Mouse (Mus musculus): ENCODE results near the gene Adtrp. TPM values are rescaled to one million over a fixed set of nuclear protein-coding genes. Genes with fewer than 3 reads are reported as not detected.

Adtrp gene
- 0.51 TPM in 1 of 2 replicates, not detected in the other for polyA plus RNA-seq (2014; fragmentation: Nextera tagmentation; extraction: Ambion mirVana)

DNA sequence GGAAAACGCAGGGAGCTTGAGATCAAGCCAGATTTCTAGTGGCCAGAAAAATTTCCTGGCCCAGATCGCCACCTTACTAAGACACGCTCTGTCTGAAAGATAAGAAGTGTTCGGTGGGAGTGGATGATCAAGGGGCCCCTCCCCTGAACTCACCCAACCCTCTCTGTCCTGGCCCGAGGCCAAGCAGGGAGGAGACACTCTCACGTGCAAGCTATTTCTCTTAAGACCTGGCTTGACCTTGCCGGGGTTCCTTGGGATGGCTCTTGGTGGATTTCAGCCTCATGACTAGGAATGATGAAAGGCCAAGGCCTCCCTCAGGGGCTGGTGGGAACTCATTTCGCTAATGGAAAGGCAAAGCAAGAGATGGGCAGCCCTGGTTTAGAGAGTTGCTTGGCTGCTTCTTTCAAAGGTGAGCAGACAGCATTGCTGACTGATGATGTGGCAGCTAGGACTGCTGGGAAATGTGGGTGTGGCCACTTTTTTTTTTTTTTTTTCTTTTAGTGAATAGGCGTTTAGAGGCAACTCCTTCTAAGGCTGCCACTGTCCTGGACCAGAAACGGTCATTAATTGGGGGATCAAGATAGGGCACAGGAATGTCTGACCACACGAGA, at the start of gene Adtrp:
TSS of gene Adtrp (minus strand) at position 169 of the 611 bp plus-strand sequence.
- H3K9ac ChIP-seq (ENCODE audit: low read length): no peak within 1 kb of the TSS
- H3K36me3 ChIP-seq (ENCODE audit: control insufficient read depth, insufficient read depth, low read length): no peaks in the 10 kb centered on the region
- H3K4me1 ChIP-seq (ENCODE audit: control insufficient read depth, insufficient read depth, low read length): no peaks in the 10 kb centered on the region
- H3K27ac ChIP-seq (ENCODE audit: low read depth, low read length): no peak within 1 kb of the TSS
- DNase-seq (ENCODE audit: low spot score) (no peak), ATAC-seq (ENCODE audit: insufficient read depth, low FRiP score, low TSS enrichment) (no peak)
- 83% methylated on average over 11 of the region's 11 CpGs for WGBS
- H3K27me3 ChIP-seq (ENCODE audit: control insufficient read depth, insufficient read depth, low read length): no peaks in the 10 kb centered on the region
- H3K9me3 ChIP-seq (ENCODE audit: control insufficient read depth, low read length): no peaks in the 10 kb centered on the region
- H3K4me2 ChIP-seq (ENCODE audit: low read depth): no peak within 1 kb of the TSS
- no peak within 1 kb of the TSS for H3K4me3 ChIP-seq (ENCODE audit: low read depth, low read length)

DNA sequence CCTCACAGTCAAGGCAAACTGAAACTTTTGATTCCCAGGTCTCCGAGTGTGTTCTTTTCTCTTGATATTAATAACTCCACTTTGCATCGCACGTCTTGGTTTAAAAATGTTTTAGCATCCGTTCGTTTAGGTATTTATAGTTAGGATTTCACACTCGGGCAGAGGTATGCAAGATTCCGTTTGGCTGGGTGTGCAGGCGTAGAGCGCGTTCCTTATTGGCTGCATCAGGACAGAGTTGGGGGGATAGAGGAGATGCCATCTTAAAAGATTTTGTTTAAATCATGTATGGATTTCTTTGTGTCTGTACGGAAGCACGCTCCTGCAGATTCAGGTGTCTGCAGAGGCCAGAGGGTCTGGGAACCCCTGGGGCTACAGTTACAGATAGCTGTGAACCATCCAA, 44.5 kb upstream of the Adtrp start:
- no peak for ATAC-seq (ENCODE audit: insufficient read depth, low FRiP score, low TSS enrichment)
- no peak overlapping the region for H3K4me2 ChIP-seq (ENCODE audit: low read depth)
- no peak overlapping the region for H3K9ac ChIP-seq (ENCODE audit: low read length)
- H3K27ac ChIP-seq (ENCODE audit: low read depth, low read length): no peak overlapping the region
- H3K9me3 ChIP-seq (ENCODE audit: control insufficient read depth, low read length): no peaks in the 10 kb centered on the region
- no peak for DNase-seq (ENCODE audit: low spot score)
- no peaks in the 10 kb centered on the region for H3K27me3 ChIP-seq (ENCODE audit: control insufficient read depth, insufficient read depth, low read length)
- no peaks in the 10 kb centered on the region for H3K4me1 ChIP-seq (ENCODE audit: control insufficient read depth, insufficient read depth, low read length)
- 95% methylated on average over 12 of the region's 12 CpGs for WGBS
- no peak overlapping the region for H3K4me3 ChIP-seq (ENCODE audit: low read depth, low read length)
- no peaks in the 10 kb centered on the region for H3K36me3 ChIP-seq (ENCODE audit: control insufficient read depth, insufficient read depth, low read length)

DNA sequence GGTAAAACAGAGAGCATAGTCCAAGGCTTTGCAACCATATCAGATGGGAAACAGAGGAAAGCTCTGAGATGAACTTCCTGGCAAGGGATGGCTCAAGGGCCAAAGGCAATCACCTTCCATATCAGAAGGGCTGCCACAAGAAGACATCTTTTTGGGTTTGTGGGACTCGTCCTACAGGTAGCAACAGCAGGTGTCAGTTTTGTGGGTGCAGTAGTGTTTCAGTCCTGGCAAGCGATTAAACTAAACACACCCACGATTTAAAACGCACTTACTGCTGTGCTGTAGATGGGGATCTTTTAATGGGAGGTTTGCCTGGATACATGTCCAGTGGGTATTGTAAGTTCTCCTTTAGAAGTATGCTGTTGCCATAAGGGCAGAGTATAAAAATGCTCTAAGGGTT, 43.1 kb upstream of the Adtrp start:
- Histone ChIP-seq H3K9me3 (ENCODE audit: control insufficient read depth, low read length) (no peaks in the 10 kb centered on the region), H3K4me1 (ENCODE audit: control insufficient read depth, insufficient read depth, low read length) (no peaks in the 10 kb centered on the region), H3K4me2 (ENCODE audit: low read depth) (no peak overlapping the region), H3K36me3 (ENCODE audit: control insufficient read depth, insufficient read depth, low read length) (no peaks in the 10 kb centered on the region), H3K27me3 (ENCODE audit: control insufficient read depth, insufficient read depth, low read length) (no peaks in the 10 kb centered on the region), H3K4me3 (ENCODE audit: low read depth, low read length) (no peak overlapping the region), H3K9ac (ENCODE audit: low read length) (no peak overlapping the region), H3K27ac (ENCODE audit: low read depth, low read length) (no peak overlapping the region)
- DNase-seq (ENCODE audit: low spot score) (no peak), ATAC-seq (ENCODE audit: insufficient read depth, low FRiP score, low TSS enrichment) (no peak)
- 90% methylated on average over 4 of the region's 4 CpGs for WGBS

DNA sequence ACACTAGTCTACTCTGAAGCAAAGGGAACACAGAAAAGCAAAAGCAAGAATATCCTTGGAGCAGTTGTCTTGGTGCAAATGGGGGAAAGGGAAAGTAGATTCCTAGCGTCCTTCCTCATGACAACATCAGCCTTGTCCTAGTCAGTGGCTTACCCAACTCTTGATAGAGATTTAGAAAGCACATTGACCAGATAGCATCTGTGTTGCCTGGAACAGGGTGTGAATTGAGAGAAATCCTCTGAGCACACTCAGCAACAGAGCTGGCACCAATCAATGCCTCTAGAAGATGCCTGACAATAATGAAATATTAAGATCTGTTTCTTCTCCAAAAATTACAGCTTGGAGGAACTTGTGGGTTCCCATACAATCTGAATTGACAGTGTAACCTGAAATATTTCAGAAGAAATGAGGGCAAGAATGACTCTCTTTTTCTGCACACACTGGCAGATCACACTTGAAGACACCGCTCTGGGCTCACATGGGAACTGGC, 42.7 kb upstream of the Adtrp start:
- H3K27ac ChIP-seq (ENCODE audit: low read depth, low read length): no peak overlapping the region
- no peaks in the 10 kb centered on the region for H3K4me1 ChIP-seq (ENCODE audit: control insufficient read depth, insufficient read depth, low read length)
- DNase-seq (ENCODE audit: low spot score) (no peak), ATAC-seq (ENCODE audit: insufficient read depth, low FRiP score, low TSS enrichment) (no peak)
- no peaks in the 10 kb centered on the region for H3K36me3 ChIP-seq (ENCODE audit: control insufficient read depth, insufficient read depth, low read length)
- H3K9ac ChIP-seq (ENCODE audit: low read length): no peak overlapping the region
- H3K4me2 ChIP-seq (ENCODE audit: low read depth): no peak overlapping the region
- H3K4me3 ChIP-seq (ENCODE audit: low read depth, low read length): no peak overlapping the region
- H3K27me3 ChIP-seq (ENCODE audit: control insufficient read depth, insufficient read depth, low read length): no peaks in the 10 kb centered on the region
- 92% methylated on average over 2 of the region's 2 CpGs for WGBS
- H3K9me3 ChIP-seq (ENCODE audit: control insufficient read depth, low read length): no peaks in the 10 kb centered on the region

DNA sequence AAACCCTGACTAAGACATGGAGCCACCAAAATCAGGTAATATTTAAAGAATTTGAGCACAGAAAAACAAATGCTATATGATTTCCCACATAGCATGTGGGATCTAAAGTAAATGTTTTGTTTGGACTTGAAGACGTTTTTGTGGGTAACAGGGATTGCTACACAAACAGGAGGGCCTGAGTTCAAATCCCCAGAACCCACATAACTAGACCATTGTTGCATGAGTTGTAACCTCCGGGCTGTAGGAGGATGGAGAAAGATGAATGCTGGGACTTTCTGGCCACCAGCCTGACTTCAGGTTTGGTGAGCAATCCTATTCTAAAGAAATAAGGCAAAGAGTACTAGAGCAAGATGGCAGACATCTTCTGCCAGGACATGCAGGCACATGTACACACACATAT, 41.2 kb upstream of the Adtrp start:
- no peak overlapping the region for H3K4me3 ChIP-seq (ENCODE audit: low read depth, low read length)
- no peak overlapping the region for H3K4me2 ChIP-seq (ENCODE audit: low read depth)
- H3K4me1 ChIP-seq (ENCODE audit: control insufficient read depth, insufficient read depth, low read length): no peaks in the 10 kb centered on the region
- DNase-seq (ENCODE audit: low spot score): no peak
- no peak overlapping the region for H3K9ac ChIP-seq (ENCODE audit: low read length)
- no peak overlapping the region for H3K27ac ChIP-seq (ENCODE audit: low read depth, low read length)
- H3K27me3 ChIP-seq (ENCODE audit: control insufficient read depth, insufficient read depth, low read length): no peaks in the 10 kb centered on the region
- H3K36me3 ChIP-seq (ENCODE audit: control insufficient read depth, insufficient read depth, low read length): no peaks in the 10 kb centered on the region
- no peak for ATAC-seq (ENCODE audit: insufficient read depth, low FRiP score, low TSS enrichment)
- no peaks in the 10 kb centered on the region for H3K9me3 ChIP-seq (ENCODE audit: control insufficient read depth, low read length)
- whole genome bisulfite sequencing: 83% methylated on average over 2 of the region's 2 CpGs

DNA sequence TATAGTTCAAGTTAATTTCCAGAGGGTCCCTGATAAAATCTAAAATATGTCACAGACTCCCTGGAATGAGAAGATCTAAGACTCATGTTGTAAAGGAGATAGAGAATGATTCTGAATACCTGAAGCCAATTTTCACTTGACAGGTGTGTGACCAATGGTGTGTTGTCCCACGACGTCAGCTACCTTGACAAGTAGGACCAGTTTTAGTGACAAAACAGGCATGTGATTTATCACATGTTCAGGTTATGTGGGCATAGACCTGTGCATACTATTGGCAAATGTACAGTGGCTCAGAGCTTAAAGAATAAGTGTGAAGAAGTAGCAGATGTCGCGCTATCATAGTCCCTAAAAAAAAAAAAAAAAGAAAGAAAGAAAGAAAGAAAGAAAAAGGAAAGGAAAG, 38.6 kb upstream of the Adtrp start:
- 86% methylated on average over 4 of the region's 4 CpGs for WGBS
- H3K36me3 ChIP-seq (ENCODE audit: control insufficient read depth, insufficient read depth, low read length): no peaks in the 10 kb centered on the region
- no peaks in the 10 kb centered on the region for H3K27me3 ChIP-seq (ENCODE audit: control insufficient read depth, insufficient read depth, low read length)
- no peak overlapping the region for H3K9ac ChIP-seq (ENCODE audit: low read length)
- no peak overlapping the region for H3K27ac ChIP-seq (ENCODE audit: low read depth, low read length)
- H3K4me3 ChIP-seq (ENCODE audit: low read depth, low read length): no peak overlapping the region
- H3K4me1 ChIP-seq (ENCODE audit: control insufficient read depth, insufficient read depth, low read length): no peaks in the 10 kb centered on the region
- no peak for ATAC-seq (ENCODE audit: insufficient read depth, low FRiP score, low TSS enrichment)
- no peaks in the 10 kb centered on the region for H3K9me3 ChIP-seq (ENCODE audit: control insufficient read depth, low read length)
- no peak overlapping the region for H3K4me2 ChIP-seq (ENCODE audit: low read depth)
- DNase-seq (ENCODE audit: low spot score): no peak

DNA sequence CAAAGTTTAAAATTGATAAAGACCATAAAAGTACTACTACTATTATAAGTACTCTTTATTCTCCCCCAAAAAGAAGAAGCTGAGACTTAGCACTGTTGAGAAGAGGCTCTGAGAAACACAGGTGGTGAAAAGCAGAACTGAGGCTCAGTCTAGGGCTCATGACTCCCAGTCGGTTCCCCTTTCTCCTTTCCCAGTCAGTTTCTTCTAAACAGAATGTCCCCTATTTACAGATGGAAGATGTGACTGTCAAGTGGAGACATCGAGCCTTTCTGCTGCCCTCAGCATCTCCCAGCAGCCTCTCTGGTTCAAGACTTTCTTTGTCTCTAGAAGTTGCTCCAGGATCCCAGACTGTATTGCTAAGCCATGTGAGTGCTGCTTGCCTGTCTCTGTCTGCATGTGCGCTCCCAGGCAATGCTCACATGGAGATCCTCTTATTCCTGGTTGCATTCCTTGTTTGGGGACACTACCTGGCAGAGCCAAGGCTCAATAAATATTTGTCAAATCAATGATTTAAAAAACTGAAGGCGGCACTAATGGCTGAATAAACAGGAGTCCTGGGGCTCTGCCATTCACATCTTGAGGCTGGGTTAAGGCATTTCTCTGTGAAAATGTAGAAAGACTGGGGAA, 36.3 kb upstream of the Adtrp start:
- H3K4me3 ChIP-seq (ENCODE audit: low read depth, low read length): no peak overlapping the region
- H3K4me1 ChIP-seq (ENCODE audit: control insufficient read depth, insufficient read depth, low read length): no peaks in the 10 kb centered on the region
- ATAC-seq (ENCODE audit: insufficient read depth, low FRiP score, low TSS enrichment) (no peak), DNase-seq (ENCODE audit: low spot score) (no peak)
- no peaks in the 10 kb centered on the region for H3K9me3 ChIP-seq (ENCODE audit: control insufficient read depth, low read length)
- H3K9ac ChIP-seq (ENCODE audit: low read length): no peak overlapping the region
- no peak overlapping the region for H3K27ac ChIP-seq (ENCODE audit: low read depth, low read length)
- H3K27me3 ChIP-seq (ENCODE audit: control insufficient read depth, insufficient read depth, low read length): no peaks in the 10 kb centered on the region
- no peaks in the 10 kb centered on the region for H3K36me3 ChIP-seq (ENCODE audit: control insufficient read depth, insufficient read depth, low read length)
- H3K4me2 ChIP-seq (ENCODE audit: low read depth): no peak overlapping the region
- 74% methylated on average over 4 of the region's 4 CpGs for WGBS

DNA sequence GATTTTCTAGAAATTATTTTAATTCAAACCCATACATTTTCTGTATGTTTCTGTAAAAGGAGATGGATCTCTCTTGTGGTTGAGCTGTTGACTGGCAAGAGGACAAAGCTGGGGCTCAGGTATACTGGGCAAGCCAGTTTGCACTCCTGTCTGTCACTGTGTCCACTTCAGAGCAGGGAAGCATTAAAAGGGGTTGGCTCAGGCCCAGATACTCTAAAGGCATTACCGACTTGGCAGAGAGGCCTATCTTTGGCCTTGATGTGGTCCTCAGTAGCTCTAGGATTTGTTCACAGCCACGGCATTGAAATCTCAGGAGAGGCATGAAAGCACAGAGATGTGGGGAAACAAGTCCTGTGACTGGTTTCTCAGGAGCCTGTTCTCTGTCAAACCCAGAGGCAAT, 33.7 kb upstream of the Adtrp start:
- 86% methylated on average over 2 of the region's 2 CpGs for WGBS
- DNase-seq (ENCODE audit: low spot score): no peak
- Histone ChIP-seq H3K27me3 (ENCODE audit: control insufficient read depth, insufficient read depth, low read length) (no peaks in the 10 kb centered on the region), H3K4me2 (ENCODE audit: low read depth) (no peak overlapping the region), H3K9ac (ENCODE audit: low read length) (no peak overlapping the region), H3K9me3 (ENCODE audit: control insufficient read depth, low read length) (no peaks in the 10 kb centered on the region), H3K27ac (ENCODE audit: low read depth, low read length) (no peak overlapping the region), H3K4me3 (ENCODE audit: low read depth, low read length) (no peak overlapping the region), H3K36me3 (ENCODE audit: control insufficient read depth, insufficient read depth, low read length) (no peaks in the 10 kb centered on the region), H3K4me1 (ENCODE audit: control insufficient read depth, insufficient read depth, low read length) (no peaks in the 10 kb centered on the region)
- no peak for ATAC-seq (ENCODE audit: insufficient read depth, low FRiP score, low TSS enrichment)

DNA sequence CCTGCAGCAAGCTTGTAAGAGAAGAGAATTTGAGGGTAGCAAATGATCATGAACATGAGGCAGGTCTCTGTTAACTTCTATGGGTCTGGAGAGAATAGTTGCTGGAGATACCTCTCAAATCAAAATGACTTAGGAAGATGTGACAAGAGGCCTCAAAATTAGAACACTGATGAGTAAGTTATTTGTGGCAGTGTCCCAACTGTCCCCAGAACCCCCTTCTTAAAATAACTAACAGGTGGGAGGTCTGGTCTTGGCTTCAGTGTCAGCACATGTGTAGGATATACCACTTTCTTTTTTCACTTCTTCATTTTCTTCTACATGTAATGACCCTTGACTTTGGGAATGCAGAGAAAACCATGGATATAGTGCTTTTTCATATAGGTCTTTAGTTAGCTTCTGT, 33.0 kb upstream of the Adtrp start:
- Histone ChIP-seq H3K9me3 (ENCODE audit: control insufficient read depth, low read length) (no peaks in the 10 kb centered on the region), H3K27ac (ENCODE audit: low read depth, low read length) (no peak overlapping the region), H3K9ac (ENCODE audit: low read length) (no peak overlapping the region), H3K27me3 (ENCODE audit: control insufficient read depth, insufficient read depth, low read length) (no peaks in the 10 kb centered on the region), H3K4me3 (ENCODE audit: low read depth, low read length) (no peak overlapping the region), H3K4me2 (ENCODE audit: low read depth) (no peak overlapping the region), H3K36me3 (ENCODE audit: control insufficient read depth, insufficient read depth, low read length) (no peaks in the 10 kb centered on the region), H3K4me1 (ENCODE audit: control insufficient read depth, insufficient read depth, low read length) (no peaks in the 10 kb centered on the region)
- DNase-seq (ENCODE audit: low spot score) (no peak), ATAC-seq (ENCODE audit: insufficient read depth, low FRiP score, low TSS enrichment) (no peak)

All from neural tube, embryonic 11.5 days (tissue).